Mouse (Mus musculus) kidney, adult 8-10 months (tissue): ENCODE data around the gene Zfp553.

Source experiments
- DNase-seq, 2 experiments: peaks; one replicate each; pipeline ENCODE4 v3.0.0; 2022

Zfp553 gene

DNA sequence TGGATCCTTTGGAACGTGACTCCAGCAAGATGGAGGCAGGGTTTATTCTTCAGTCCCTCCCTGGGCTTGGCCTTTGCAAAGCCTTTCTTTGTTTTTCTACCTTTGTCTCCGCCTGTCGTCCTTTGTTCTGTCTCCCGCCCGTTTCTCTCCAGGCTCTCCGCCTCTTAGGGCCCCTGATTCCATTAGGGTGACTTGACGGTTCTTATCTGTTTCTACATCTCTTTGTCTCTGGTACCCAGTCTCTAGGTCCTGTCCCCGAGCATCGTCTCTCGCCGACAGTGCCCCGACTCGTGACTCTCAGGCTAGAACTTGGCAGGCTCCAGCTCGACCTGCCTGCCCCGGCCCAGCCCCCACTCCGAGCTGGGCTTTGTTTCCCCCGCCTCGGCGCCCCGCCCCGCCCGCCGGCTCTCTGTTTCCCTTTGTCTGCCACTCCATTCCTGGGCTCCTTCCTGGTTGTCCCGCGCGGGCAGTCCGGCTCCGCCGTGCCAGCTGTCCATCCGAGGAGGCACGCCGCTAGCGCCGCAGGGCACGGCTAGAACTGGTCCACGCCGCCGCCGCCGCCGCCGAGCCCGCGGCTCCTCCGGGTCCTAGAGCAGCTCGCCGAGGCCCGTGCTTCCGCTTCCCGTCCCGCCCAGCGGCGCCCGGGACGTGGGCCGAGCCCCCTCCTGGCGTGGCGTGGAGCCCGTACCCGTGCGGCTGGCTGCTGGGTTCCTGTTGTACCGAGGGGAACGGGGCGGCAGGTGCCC lies at the start of gene Zfp553, which contains the start of gene Sept1:
Gene Zfp553 (plus strand): TSS at position 440 of the 746 bp plus-strand sequence.
Gene Sept1 (minus strand): TSS at position 509 of the 746 bp plus-strand sequence.
- DNase-seq, result peak; percentile 80 to 84

DNA sequence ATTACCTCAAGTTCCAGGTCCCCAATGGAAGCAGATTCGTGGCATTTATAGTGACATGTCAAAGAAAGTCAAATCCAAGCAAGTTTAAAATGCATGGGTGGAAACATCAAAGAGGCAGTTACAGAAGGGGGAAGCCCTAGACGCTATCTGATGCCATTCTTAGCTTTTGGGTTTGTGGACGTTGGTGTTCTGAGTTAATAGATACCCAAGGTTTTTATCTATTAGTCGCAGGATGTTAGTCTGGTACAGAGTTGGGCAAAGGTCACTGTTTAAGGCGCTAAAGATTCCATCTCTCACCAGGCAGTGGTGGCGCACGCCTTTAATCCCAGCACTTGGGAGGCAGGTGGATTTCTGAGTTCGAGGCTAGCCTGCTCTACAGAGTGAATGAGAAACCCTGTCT lies 49.5 kb upstream of the Zfp553 start:
- peak in 1 of 2 experiments; percentile 29 for DNase-seq

DNA sequence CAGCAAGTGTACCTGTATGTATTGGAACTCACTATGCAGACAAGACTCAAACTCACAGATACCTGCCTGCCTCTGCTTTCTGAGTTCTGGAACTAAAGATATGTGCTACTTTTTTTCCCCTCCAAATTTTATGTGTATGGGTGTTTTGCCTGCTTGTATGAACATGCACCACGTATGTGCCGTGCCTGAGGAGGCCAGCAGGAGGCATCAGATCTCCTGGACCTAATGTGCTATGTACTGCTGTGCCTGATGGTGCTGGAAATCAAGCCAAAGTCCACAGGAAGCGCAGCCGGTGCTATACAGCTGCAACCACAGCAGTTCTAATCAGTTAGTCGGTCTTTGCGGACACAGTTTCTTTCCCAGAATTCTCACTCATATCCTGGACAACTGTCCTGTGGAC lies 49.0 kb upstream of the Zfp553 start:
- peak in 1 of 2 experiments; percentile 50 for DNase-seq

DNA sequence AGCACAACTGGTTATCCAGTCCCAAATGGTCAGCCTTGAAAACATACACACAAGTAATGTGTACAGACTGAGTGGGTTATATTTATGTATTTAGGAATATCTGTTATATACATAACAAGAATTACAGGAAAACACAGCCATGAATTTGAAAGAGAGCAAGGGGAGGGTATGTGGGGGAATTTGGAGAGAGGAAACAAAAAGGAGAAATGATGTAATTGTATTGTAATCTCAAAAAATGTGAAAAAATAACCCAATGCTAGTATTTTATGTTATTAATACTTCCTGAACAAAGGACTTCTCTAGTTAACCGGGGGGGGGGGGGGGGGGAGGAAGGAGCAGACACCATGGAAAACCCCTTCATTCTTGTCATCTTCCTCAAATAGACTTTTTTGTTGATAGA lies 48.1 kb upstream of the Zfp553 start:
- no peak for DNase-seq

DNA sequence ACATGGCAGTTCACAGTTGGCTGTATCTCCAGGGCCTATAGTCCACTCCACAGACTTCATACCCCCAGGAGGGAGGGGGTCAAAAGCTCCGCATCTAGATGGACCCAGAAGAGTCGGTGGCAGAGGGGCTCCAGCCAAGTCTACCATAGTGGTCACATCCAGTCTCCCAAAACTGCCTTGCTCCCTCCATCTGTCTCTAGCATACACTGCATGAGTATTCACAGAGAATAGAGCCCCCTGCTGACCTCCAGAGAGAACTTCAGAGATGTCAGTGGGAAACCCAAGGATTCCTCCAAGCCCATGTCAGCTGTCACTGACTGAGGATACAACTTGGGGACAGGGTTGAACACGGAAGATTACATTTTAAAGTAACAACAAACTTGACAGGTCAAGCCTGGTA lies 47.3 kb upstream of the Zfp553 start:
- DNase-seq, result no peak

DNA sequence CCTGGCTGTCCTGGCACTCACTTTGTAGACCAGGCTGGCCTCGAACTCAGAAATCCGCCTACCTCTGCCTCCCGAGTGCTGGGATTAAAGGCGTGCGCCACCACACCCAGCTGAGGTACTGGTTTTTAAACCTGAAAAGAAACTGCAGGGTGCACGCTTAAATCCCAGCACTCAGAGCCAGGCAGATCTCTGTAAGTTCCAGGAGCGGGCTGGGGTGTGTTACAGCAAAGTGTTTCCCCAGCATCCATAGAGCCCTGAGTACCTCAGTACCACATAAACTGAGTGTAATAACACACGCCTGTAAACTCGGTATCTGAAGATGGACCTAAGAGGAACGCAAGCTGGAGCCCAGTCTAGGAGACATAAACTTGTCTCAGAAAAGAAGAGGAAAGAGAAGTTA lies 45.5 kb upstream of the Zfp553 start:
- DNase-seq, result no peak

DNA sequence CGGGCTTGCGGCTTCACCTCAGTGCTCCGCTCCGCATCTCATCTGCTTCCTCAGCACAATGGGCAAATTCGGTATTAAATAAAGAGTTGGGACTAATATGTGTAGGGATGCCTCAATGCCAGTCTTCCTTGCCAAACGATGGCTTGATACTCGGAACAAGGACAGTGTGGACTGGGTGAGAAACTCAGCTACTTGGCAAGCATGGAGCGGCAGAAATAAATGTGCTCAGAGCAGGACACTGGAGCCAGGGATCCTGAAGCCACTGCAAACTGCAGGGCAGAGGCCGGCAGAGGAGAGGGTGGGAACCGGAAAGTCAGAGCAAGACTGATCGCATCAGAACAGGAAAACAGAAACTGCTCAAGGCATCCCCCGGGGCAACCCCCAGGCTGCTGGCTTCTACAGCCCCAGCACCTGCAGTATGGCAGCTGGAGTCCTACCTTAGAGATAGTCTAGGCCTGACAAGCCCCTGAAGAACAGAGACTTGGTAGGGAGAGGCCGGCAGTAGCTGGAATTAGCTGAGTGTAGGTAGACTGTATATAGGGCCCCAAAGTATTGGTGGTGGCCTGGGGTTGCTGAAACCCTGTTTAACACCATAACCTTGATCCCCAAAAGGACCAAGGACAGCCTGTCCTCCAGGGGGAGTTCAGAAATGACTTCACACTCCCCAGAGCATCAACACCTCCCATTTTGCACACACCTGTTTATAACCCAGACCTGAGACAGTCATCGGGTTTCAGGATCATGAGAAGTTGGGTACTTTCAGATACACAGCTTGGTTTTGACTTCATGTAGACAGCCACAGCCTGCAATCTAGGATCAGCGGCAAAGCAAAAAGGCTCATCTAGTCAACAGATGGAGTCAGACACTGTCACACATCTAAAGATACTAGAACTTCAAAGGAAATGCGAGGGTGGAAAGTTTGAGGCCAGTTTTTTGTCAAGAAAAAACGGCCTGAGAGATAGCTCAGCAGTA lies 44.3 kb upstream of the Zfp553 start:
- no peak for DNase-seq

DNA sequence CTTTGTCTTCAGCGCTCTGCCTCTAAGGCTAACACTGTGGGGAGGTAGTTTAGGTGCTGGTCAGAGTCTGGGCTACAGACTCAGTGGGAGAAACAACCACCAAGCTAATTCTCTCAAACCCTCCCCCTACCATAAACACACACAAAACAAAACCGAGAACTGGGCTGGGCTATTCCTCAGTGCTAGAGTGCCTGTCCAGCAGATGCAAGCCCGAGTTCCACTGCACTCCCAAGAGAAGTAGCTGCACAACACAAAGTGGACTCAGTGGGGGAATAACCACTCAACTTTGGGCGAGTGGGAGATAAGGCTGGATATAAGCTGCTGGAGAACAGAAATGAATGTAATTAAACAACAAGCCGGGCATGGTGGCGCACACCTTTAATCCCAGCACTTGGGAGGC lies 42.2 kb upstream of the Zfp553 start:
- no peak for DNase-seq

DNA sequence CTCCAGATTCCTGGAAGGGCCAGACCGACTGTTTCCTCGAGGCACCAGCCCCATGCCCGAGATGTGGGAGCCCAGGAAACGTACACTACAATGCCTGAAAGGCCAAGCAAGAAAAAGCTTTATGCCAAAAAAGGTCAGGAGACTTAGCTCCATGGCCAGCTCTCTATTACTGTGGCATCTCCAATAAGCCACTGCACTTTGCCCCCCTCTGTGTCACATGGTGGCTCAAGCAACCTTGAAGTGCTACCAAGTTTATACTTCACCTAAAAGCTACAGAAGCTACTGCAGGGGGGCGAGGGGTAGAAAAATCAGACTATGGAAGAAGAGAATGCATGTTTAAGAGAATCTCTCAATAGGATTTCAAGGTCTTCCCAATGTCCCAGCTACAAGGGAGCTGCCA lies 39.9 kb upstream of the Zfp553 start:
- peak; percentile 73 to 75 for DNase-seq

DNA sequence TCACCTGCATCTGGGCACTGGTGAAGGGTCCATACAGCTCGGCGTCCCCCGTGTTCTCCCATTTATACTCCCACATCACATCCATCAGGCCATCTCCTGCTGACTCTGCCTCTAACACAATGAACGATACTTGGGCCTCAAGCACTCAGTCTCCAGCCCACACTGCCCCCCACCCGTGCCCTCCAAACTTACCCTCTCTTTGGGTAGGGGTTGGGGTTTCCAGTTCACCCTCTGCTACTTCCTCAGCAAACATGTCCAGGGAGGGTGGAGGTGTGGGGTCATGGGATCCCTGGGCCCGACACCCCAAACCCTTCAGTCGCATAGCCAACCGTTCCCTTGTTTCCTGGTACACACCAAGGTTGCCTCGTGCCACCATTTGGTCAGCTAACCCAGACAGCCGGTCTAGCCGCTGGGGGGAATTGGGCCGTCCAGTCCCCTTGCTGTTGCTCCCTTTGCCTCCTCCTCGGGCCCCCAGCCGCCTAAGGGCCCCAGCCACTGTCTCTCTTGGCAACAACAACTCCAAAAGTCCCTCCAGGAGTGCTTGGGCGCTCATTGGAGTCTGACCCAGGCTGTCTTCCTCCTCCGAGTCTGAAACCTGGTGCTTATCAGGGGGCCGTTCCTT lies 38.7 kb upstream of the Zfp553 start:
- no peak for DNase-seq

DNA sequence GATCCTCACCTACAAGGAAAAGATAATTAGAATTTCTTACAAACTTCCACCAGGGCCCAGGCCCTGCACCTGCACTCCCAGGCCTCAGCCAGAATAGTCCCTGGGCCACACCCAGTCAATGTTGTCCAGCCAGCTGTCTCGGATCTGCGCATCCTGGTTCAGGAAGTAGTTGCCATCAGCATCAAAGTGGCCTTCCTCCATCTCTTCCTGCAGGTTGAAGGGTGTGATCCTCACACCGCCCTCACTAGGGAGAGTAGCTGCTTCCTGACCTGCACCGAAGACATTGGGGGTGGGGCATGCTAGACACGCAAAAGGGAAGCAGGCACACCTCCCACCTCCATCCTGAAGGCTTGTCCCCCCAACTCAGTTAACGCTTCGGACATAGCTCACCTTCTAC lies 38.2 kb upstream of the Zfp553 start:
- DNase-seq, result no peak

DNA sequence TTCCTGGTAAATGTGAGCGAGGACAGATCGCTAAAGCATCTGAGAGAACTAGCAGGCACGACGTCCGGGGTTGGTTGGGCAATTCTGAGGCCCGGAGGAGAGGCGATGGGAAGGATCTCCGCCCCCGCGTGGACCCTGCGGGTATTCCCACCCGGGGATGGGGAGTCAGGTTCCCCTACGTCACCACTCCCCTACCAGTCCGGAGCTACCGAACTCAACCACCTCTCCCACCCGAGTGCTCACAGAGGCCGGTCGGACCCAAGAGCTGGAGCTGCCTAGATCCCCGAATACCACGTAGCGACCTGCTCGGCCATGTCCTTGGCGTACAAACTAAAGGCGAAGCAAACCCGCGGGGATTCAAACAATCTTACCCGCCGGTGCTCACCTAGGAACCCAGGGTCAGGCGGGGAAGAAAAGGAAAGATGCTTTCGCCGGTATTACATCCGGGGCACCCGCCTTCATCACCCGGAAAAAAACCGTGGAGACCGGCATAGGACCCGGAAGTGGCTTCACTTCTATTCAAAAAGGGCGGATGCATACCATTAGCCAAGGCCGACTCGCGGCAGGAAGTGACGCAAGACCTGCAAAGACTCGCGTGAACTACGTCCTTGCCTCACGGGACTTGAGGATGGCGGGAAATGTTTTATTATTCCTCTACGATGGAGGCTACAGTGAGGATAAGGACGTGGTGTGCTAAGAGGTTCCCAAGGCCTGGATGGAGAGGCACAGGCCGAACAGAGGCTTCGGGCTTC lies 37.1 kb upstream of the Zfp553 start, which contains the start of gene Cd2bp2:
Gene Cd2bp2 (minus strand): TSS at position 507 of the 752 bp plus-strand sequence.
- DNase-seq, result peak; percentile 97 to 98

DNA sequence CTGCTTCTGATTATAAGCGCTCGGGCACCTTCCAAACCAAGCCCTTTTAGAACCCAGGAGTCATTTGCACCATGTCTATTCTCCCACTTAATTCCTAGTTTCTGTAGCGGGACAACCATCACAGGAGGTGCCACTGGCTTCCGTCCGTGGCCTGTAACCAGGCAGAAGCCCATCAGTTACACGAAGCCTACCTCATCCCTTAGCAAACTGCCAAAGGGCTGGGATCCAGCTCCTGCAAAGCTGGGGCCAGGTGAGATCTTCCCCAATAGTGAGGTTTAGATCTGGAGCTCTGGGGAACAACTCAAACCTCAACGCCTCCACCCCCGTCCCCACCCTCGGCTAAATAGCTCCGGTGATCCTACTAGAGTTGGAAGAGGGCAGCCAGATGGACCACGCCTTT lies 36.4 kb upstream of the Zfp553 start:
- no peak for DNase-seq

DNA sequence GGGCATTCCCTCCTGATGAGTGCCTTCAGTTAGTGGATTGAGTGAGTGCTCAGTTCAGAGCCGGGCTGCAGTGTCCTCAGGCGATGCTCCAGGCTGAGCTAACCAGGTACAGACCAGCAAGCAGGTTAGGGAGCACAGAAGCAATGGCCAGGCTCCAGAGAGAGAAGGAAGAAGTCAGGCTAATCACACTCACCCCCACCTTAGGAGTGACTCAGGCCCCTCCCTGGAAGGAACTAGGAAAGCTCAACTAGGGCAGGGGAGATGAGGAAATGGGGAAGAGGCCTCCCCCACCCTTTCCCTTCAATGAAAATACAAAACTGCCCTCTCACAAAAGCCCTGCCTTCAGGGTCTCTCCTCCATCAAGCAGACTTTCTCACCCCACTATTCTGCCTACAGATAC lies 26.3 kb upstream of the Zfp553 start:
- no peak for DNase-seq

DNA sequence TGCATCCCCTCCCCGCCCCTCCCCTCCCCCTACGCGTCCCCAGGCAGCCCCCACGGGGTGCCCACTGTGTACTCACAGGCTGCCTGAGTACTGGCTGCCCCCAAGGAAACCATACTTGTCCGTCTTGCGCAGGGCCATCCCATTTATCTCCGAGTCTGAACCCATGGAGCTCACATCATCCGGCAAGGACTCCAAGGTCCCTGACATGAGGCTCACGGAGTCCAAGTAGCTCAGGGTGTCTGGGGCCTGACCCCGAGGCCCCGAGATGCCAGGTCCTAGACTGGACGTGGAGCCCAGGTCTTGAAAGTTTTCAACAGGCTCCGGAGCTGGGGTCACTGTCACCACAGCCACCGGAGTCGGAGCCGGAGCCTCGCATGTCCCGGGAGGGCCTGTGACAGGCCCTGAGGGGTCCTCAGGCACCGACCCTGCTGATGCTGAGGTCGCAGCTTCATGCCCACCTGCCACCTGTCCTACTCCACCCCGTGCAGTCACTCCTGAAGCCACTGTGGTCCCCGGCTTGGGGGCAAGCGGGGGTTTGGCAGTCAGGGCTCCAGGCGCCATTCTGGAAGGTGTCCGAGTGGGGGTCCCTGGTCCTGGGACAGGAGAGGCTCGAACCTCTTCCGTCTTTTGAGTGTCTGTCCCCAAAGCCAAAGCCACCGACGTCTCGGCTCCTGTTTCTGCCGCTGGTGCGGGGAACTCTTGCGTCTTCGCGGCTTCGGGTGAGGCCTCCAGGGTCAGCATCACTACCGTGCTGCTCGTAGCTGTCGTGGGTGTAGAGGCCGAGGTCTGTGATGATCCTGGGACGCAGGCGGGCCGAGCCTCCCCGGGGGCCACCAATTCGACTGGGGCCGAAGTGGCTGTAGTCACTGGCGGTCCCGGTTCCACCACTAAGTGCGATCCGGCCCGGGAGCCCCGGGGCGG lies 25.2 kb upstream of the Zfp553 start:
- DNase-seq, result no peak

DNA sequence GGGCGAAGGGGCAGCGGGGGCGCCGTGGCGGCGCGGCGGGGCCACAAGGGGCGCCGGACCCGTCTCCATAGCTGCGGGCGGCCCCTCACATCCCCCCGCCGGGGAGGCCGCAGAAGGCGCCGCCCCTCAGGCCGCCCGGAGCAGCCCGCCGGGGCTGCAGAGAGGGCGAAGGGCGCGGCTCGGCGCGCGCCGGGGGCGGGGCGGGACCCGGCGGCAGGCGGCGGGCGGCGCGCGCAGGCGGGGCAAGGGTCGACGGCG lies 24.6 kb upstream of the Zfp553 start, which contains the start of gene Tbc1d10b:
Gene Tbc1d10b (minus strand): TSS at position 174 of the 258 bp plus-strand sequence.
- no peak for DNase-seq

DNA sequence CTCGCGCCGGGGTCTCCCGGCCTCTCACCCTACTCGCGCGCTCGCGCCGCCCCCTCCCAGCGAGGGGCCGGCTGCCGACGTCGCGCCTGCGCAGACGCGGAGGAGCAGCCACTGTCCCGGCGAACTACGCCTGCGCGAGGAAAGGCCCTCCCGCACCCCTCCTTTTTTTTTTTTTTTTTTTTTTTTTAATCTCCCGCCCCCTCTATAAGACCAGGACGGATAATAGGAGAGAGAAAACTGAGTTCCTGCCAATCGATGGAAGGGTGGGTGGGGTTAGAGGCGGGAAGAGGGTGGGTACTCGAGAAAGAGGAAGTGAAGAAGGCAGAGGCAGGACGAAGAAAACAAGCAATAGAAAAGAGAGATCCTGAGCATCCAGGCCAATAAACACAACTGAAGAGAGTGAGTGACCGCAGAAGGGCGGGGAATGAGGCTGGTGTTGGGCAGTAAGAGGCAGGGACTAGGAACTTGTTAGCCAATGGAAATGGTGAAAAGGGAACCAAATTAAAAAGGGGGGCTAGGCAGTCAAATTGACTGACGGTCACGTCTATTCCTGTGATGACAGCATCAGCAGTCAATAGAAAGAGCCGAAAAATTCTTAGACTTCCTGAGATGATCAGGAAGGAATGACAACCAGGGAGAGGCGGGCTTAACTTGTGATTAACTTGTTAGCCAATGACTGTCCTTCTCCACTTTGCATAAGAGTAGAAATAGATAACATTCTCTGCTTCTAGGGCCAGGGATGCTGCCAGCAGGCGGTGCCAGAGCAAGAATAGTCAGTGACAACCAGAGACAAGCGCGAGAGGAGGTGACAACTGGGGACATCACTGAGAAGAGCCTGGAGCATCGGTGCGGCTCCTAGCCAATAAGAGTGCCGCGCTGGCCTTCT lies 24.1 kb upstream of the Zfp553 start, which contains the start of gene Mylpf:
Gene Mylpf (plus strand): TSS at position 338 of the 886 bp plus-strand sequence.
- DNase-seq, result peak; percentile 93 to 99

DNA sequence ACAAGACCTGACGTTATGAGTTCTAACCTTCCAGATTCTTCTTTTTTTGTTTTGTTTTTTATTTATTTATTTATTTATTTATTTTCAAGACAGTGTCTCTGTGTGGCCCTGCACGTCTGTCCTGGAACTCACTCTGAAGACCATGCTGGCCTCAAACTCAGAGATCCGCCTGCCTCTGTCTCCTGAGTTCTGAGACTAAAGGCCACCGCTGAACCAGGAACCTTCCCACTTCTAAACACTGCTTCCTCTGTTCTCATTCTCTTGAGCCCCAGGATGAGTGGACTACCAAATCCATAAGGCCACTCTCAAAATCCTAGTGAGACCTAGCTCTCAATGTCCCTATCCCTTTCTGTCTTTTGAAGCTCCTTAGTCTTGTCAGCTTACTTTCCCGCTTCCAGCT lies 23.0 kb upstream of the Zfp553 start:
- no peak for DNase-seq

DNA sequence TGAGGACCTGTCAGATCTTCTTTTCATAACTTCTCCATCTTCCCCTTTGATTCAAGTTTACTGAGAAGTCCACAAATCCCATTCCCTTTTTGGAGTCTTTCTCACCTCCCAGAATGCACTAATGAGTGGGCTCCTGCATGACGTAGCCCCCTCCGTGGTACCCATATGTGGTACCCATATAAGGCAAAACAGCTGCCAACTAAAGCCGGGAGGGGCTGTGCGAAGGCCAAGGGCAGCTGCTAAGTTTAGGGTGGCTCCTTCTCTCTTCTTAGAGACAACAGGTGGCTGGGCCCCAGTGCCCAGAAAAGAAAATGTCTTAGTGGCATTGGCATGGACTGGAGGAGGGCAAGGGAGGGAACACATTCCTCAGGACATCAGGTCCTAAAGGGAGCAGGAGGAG lies 22.6 kb upstream of the Zfp553 start:
- no peak for DNase-seq

DNA sequence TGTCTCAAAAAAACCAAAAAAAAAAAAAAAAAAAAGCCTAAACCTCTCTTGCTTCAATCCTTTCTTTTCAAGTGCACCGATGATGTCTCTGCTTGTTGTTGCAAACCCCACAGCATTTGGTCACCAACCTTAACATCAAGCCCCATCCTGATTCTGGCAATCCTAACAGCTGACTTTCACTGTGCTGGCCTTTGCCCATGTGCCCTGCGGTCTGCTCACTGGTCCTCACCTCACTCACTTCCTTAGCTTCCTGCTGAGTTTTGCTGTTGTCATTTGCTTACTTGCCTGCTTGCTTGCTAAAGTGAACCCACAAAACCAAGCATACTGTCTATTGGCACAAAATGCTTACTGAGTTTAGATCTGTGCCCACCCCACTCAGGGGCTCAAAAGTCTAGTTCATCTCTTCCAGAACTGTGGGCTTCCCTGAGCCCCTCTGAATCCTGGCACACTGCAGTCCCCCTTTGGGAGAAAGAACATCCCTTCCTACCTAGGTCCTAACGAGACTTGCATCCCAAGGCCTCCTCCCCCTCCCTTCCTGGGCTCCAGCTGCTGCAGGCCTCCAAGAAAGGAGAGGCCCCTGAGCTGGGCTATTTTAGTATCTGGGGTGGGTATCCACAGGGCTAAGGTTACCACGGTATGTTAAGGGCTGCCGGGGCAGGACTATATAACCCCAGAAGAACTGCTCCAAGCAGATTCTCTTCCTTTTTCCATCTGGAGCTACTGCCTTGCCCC lies 21.7 kb upstream of the Zfp553 start:
- DNase-seq, result no peak
